Mouse (Mus musculus) bone marrow macrophage, adult 2 months (primary cell): Measurements from ENCODE around the gene Casc4.

Source experiments
- CTCF ChIP-seq: IDR thresholded peaks from 2 replicates; pipeline ENCODE4 v1.5.1; 2012; ENCODE audit warnings: low read depth, mild to moderate bottlenecking, low read length, moderate library complexity
- POLR2A ChIP-seq: IDR thresholded peaks from 2 replicates; pipeline ENCODE4 v1.6.1; 2012; ENCODE audit warnings: mild to moderate bottlenecking, low read depth, low read length, borderline replicate concordance

- TF ChIP-seq POLR2A: no peak
- no peak for TF ChIP-seq CTCF
Observed at GRCm38 (mm10) chr2:121888720-121889497, 22.1 kb downstream of the Casc4 start.
